Mouse (Mus musculus): ENCODE data around the gene Sgsh.

Sgsh gene

GRCm38 (mm10) chr11:119306762-119307657 lies 48.3 kb downstream of the Sgsh start:
- no peak for DNase-seq (ENCODE audit: low spot score in 2 of 2)

DNA sequence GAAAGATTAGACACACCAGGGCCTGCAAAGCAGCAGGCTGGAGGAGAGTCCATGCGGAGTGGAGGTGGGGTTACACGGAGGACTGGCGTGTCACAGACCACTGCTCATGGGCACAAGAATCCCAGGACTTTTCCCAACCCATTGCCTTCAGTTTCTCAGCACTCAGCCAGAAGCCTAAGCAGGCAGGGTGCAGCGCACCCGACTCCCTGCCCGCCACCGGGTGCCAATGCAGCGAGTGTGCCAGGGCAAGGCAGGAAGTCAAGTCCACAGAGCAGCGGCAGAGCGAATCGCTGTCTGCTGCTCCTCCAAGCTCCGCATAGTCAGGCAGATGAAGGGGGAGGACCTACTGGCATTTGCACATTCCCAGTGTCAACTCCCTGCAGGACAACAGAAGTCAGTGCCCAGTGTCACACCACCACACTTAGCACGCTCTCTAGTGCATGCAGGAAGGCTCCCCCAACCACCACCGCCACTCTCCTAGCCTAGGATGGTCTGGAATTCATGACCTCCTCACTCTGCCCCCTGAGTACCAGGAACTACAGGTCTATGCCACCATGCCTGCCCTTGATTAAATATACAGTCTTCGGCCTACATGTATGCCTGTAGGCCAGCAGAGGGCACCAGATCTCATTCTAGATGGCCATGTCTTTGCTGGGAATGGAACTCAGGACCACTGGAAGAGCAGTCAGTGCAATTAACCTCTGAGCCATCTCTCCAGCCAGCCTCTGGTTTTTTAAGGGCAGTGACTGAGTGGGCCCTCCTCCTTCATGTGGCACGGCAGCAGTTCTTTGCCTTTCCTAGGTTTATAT lies 50.2 kb downstream of the Sgsh start:
- DNase-seq (ENCODE audit: low spot score in 2 of 2): no peak

GRCm38 (mm10) chr11:119300986-119301385 lies 54.4 kb downstream of the Sgsh start:
- no peak for DNase-seq (ENCODE audit: low spot score in 2 of 2)

DNA sequence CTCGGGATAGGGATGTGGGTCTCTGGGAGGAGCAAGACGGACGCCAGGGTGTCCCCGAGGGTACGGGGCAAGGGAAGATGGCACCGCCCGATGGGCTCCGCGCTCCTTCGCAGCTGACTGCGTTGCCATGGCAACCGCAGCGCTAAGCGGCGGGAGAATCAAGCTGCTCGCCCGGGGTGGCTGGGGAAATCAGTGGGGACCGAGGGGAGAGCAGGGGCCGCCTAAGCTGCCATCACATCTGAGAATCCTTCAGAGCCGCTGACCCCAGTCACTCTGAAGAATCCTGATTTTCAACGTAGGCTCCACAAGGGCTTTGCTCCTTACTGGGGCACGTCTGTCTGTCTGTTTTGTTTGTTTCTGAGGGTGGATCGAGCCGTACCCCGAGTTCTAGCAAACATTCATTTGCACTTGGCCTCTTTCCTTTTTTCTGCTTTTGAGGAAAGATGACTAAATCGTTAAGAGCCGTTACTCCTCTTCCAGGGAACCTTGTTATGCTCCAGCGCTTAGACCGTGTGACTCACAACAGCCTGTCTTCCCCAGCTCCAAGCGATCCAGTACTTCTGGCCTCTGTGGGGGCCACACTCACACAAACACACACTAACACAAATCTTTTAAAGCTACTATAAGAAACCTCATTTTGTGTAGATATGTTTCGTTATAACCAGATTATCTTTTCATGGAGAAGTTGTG lies 54.9 kb downstream of the Sgsh start:
- no peak for DNase-seq (ENCODE audit: low spot score in 2 of 2)

- peak; percentile 87 for DNase-seq (ENCODE audit: low spot score in 2 of 2)
Measured at GRCm38 (mm10) chr11:119299391-119300245, 55.7 kb downstream of the Sgsh start, which contains the start of gene Eif4a3. TSS of gene Eif4a3 (minus strand) at chr11:119300089.

- DNase-seq (ENCODE audit: low spot score in 2 of 2): no peak
Measured at GRCm38 (mm10) chr11:119298917-119299316, 56.4 kb downstream of the Sgsh start.

DNA sequence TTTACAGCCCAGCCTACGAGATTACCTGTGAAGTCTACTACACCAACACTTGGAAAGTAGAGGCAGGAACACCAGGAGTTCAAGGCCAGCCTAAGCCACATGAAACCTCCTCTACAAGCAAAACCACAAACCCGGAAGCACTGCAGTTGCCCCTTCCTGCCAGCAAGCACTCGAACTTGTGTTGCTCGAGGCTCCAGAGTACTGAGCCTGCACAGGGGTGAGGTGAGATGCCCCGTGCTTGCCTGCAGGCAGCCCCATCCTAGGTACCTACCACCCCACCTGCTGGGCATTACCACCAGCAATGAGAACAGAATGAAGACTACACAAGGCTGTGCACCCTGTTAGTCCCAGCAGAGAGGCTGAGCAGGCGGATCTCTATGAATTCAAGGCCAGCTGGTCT lies 57.3 kb downstream of the Sgsh start:
- DNase-seq (ENCODE audit: low spot score in 2 of 2): no peak
